Mouse (Mus musculus) thymus, adult 2 months (tissue): ENCODE results near the gene Ccnf.

Source experiments
- CTCF ChIP-seq: fragments of 200-500 bp; IDR thresholded peaks from 2 replicates; pipeline ENCODE4 v1.5.1; 2012; ENCODE audit warnings: mild to moderate bottlenecking, control low read depth, low read length, moderate library complexity, borderline replicate concordance; ENCODE audit not compliant: control insufficient read depth, poor library complexity, insufficient read depth; ENCODE audit errors: extremely low read depth
- POLR2A ChIP-seq: fragments of 200-500 bp; IDR thresholded peaks from 2 replicates; pipeline ENCODE4 v1.6.1; 2012; ENCODE audit warnings: mild to moderate bottlenecking, low read length, control low read depth, moderate library complexity; ENCODE audit not compliant: control insufficient read depth, poor library complexity, insufficient read depth; ENCODE audit errors: extremely low read depth

DNA sequence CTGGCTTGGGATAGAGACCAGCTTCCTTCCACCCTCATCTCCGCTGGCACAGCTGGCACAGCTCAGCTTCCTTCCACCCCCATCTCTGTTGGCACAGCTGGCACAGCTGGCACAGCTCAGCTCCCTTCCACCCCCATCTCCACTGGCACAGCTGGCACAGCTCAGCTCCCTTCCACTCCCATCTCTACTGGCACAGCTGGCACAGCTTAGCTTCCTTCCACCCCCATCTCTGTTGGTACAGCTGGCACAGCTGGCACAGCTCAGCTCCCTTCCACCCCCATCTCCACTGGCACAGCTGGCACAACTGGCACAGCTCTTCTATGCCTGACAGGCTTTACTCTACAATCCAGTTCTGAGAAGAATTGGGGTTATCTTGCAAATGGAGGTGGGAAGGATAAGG is 15.8 kb upstream of the Ccnf start:
- TF ChIP-seq CTCF (no peak), POLR2A (no peak)
